In the genomic region with DNA sequence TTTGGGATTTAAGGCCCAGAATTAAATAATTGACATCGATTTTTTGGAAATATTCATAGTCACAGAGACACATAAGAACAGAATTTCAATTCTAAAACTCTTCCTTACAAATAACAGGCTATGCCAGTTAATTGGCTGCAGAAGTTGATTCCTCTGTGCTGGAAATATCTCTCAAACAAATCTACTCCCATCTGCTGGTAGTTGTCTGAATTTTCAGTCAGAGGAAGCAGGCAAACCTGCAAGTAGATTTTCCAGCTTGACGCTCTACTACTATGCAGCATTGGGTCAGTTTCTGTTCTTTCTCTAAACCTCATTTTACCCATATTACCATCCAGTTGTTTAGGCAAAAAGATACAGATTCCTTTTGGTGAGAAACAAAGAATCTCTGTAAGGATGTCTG, we compare ENCODE assay signal across 21 mouse cellular contexts. TPM values are rescaled to one million over a fixed set of nuclear protein-coding genes. Genes with fewer than 3 reads are reported as not detected.
DNase-seq lines count a peak whose midpoint lies in the region; ATAC-seq and TF ChIP-seq lines count a peak whose summit lies in the region.
"Had no signal": no experiment of that assay in that cellular context is flagged by ENCODE, and none has a peak within 500 bp of the region (broad histone marks: within the 10 kb centered on the region; RNA-seq: fewer than 3 reads in every experiment).

No protein-coding gene starts in this region.

- no peaks in the 10 kb centered on the region for H3K27me3 ChIP-seq in forebrain, embryonic 14.5 days (replicated peaks; ENCODE audit: control insufficient read depth, insufficient read depth, low read length)
- no peaks in the 10 kb centered on the region for H3K27me3 ChIP-seq in forebrain, embryonic 13.5 days
- no peaks in the 10 kb centered on the region for H3K27me3 ChIP-seq in kidney, postnatal 0 days (ENCODE audit: insufficient read depth, low read length)
- no peaks in the 10 kb centered on the region for H3K27me3 ChIP-seq in midbrain, postnatal 0 days (ENCODE audit: insufficient read depth, low read length)
- H3K27me3 ChIP-seq in midbrain, embryonic 13.5 days: no peaks in the 10 kb centered on the region
- H3K27me3 ChIP-seq: forebrain, embryonic 15.5 days; hindbrain, embryonic 13.5 days had no signal

- H3K4me3 ChIP-seq in forebrain, embryonic 14.5 days (ENCODE audit: low read depth, low read length): no peak overlapping the region
- no peak overlapping the region for H3K4me3 ChIP-seq in forebrain, embryonic 13.5 days
- H3K4me3 ChIP-seq in kidney, postnatal 0 days (replicated peaks; ENCODE audit: low read depth, low read length): no peak overlapping the region
- no peak overlapping the region for H3K4me3 ChIP-seq in midbrain, postnatal 0 days (ENCODE audit: low read depth, low read length)
- H3K4me3 ChIP-seq in midbrain, embryonic 13.5 days (replicated peaks): no peak overlapping the region
- H3K4me3 ChIP-seq: embryonic facial prominence, embryonic 13.5 days; forebrain, embryonic 15.5 days; heart, embryonic 10.5 days; hindbrain, embryonic 13.5 days had no signal

- H3K27ac ChIP-seq in forebrain, embryonic 14.5 days (ENCODE audit: low read depth, low read length): no peak overlapping the region
- H3K27ac ChIP-seq in forebrain, embryonic 13.5 days: no peak overlapping the region
- no peak overlapping the region for H3K27ac ChIP-seq in kidney, postnatal 0 days
- H3K27ac ChIP-seq in midbrain, postnatal 0 days (ENCODE audit: low read depth, low read length): no peak overlapping the region
- no peak overlapping the region for H3K27ac ChIP-seq in midbrain, embryonic 13.5 days
- H3K27ac ChIP-seq: embryonic facial prominence, embryonic 13.5 days; forebrain, embryonic 15.5 days; heart, embryonic 10.5 days; hindbrain, embryonic 13.5 days had no signal

- H3K4me2 ChIP-seq in forebrain, embryonic 14.5 days (ENCODE audit: low read length): no peak overlapping the region
- no peak overlapping the region for H3K4me2 ChIP-seq in forebrain, embryonic 13.5 days
- no peak overlapping the region for H3K4me2 ChIP-seq in kidney, postnatal 0 days (ENCODE audit: low read length)
- no peak overlapping the region for H3K4me2 ChIP-seq in midbrain, postnatal 0 days (ENCODE audit: low read depth, low read length, poor library complexity, severe bottlenecking)
- no peak overlapping the region for H3K4me2 ChIP-seq in midbrain, embryonic 13.5 days (replicated peaks)
- H3K4me2 ChIP-seq: embryonic facial prominence, embryonic 13.5 days; forebrain, embryonic 15.5 days; hindbrain, embryonic 13.5 days had no signal

- no peaks in the 10 kb centered on the region for H3K4me1 ChIP-seq in forebrain, embryonic 14.5 days (ENCODE audit: control insufficient read depth, insufficient read depth, low read length)
- no peaks in the 10 kb centered on the region for H3K4me1 ChIP-seq in forebrain, embryonic 13.5 days
- no peaks in the 10 kb centered on the region for H3K4me1 ChIP-seq in kidney, postnatal 0 days (replicated peaks; ENCODE audit: insufficient read depth, low read length)
- no peaks in the 10 kb centered on the region for H3K4me1 ChIP-seq in midbrain, postnatal 0 days (ENCODE audit: insufficient read depth, low read length)
- H3K4me1 ChIP-seq in midbrain, embryonic 13.5 days (replicated peaks): peaks cover 5% of the 10 kb centered on the region; the same call in 1 of the 2 replicates
- H3K4me1 ChIP-seq: embryonic facial prominence, embryonic 13.5 days; forebrain, embryonic 15.5 days; heart, embryonic 10.5 days; hindbrain, embryonic 13.5 days had no signal

- no peak for ATAC-seq in forebrain, embryonic 14.5 days
- no peak for ATAC-seq in forebrain, embryonic 13.5 days
- no peak for ATAC-seq in kidney, postnatal 0 days (replicated peaks; ENCODE audit: low FRiP score, low read depth)
- no peak for ATAC-seq in midbrain, postnatal 0 days (ENCODE audit: low FRiP score)
- no peak for ATAC-seq in midbrain, embryonic 13.5 days
- ATAC-seq: forebrain, embryonic 15.5 days had no signal

- 70% methylated on average over 2 of the region's 2 CpGs for WGBS in forebrain, embryonic 14.5 days
- 78% methylated on average over 2 of the region's 2 CpGs for WGBS in forebrain, embryonic 13.5 days
- 66% methylated on average over 2 of the region's 2 CpGs for WGBS in kidney, postnatal 0 days
- WGBS in midbrain, postnatal 0 days: 62% methylated on average over 2 of the region's 2 CpGs
- WGBS in midbrain, embryonic 13.5 days: 74% methylated on average over 2 of the region's 2 CpGs

- no peaks in the 10 kb centered on the region for H3K9me3 ChIP-seq in forebrain, embryonic 14.5 days (replicated peaks; ENCODE audit: control insufficient read depth, low read length)
- no peaks in the 10 kb centered on the region for H3K9me3 ChIP-seq in forebrain, embryonic 13.5 days (replicated peaks)
- H3K9me3 ChIP-seq in kidney, postnatal 0 days (replicated peaks; ENCODE audit: low read length): no peaks in the 10 kb centered on the region
- no peaks in the 10 kb centered on the region for H3K9me3 ChIP-seq in midbrain, postnatal 0 days (ENCODE audit: low read length)
- no peaks in the 10 kb centered on the region for H3K9me3 ChIP-seq in midbrain, embryonic 13.5 days
- H3K9me3 ChIP-seq: embryonic facial prominence, embryonic 13.5 days; forebrain, embryonic 15.5 days; heart, embryonic 10.5 days; hindbrain, embryonic 13.5 days had no signal

- DNase-seq in forebrain, embryonic 14.5 days (ENCODE audit: low spot score): peak; percentile 23
- DNase-seq in kidney, postnatal 0 days (ENCODE audit: low spot score): peak; percentile 0
- DNase-seq in kidney, adult 9 months: no peak
- DNase-seq in midbrain, postnatal 0 days (ENCODE audit: low spot score): no peak
- no peak for DNase-seq in right cerebral cortex, postnatal 4 days
- DNase-seq: adrenal gland, postnatal 14 days; cerebellum, adult 18-20 months; cerebellum, adult 9-11 months; cerebellum, postnatal 36 days; gastrocnemius, postnatal 10 days; heart, adult 18-20 months; heart, postnatal 14 days had no signal

- no peaks in the 10 kb centered on the region for H3K36me3 ChIP-seq in forebrain, embryonic 14.5 days (ENCODE audit: control insufficient read depth, insufficient read depth, low read length)
- H3K36me3 ChIP-seq in forebrain, embryonic 13.5 days (ENCODE audit: poor library complexity, severe bottlenecking): no peaks in the 10 kb centered on the region
- no peaks in the 10 kb centered on the region for H3K36me3 ChIP-seq in kidney, postnatal 0 days (ENCODE audit: insufficient read depth, low read length)
- H3K36me3 ChIP-seq in midbrain, postnatal 0 days (ENCODE audit: insufficient read depth, low read length): no peaks in the 10 kb centered on the region
- no peaks in the 10 kb centered on the region for H3K36me3 ChIP-seq in midbrain, embryonic 13.5 days
- H3K36me3 ChIP-seq: embryonic facial prominence, embryonic 13.5 days; forebrain, embryonic 15.5 days; heart, embryonic 10.5 days; hindbrain, embryonic 13.5 days had no signal

- H3K9ac ChIP-seq in forebrain, embryonic 14.5 days (ENCODE audit: low read length): no peak overlapping the region
- no peak overlapping the region for H3K9ac ChIP-seq in forebrain, embryonic 13.5 days
- no peak overlapping the region for H3K9ac ChIP-seq in kidney, postnatal 0 days (ENCODE audit: low read depth, low read length)
- no peak overlapping the region for H3K9ac ChIP-seq in midbrain, postnatal 0 days (replicated peaks; ENCODE audit: low read length, poor library complexity, severe bottlenecking)
- H3K9ac ChIP-seq in midbrain, embryonic 13.5 days (replicated peaks): no peak overlapping the region
- H3K9ac ChIP-seq: embryonic facial prominence, embryonic 13.5 days; forebrain, embryonic 15.5 days; hindbrain, embryonic 13.5 days had no signal

- peak; percentile 25; the same call in 1 of the 2 replicates for TF ChIP-seq CTCF in kidney, postnatal 0 days (IDR thresholded peaks at IDR 0.05; ENCODE audit: low read depth)
- TF ChIP-seq CTCF in midbrain, postnatal 0 days (IDR thresholded peaks at IDR 0.05): peak; percentile 50

RNA-seq across cellular contexts. Expression of a gene that starts 1.7 kb away (rescaled TPM):
- polyA plus RNA-seq in forebrain, embryonic 14.5 days (2014; fragmentation: Nextera tagmentation; extraction: Ambion mirVana): 2.0 and 2.3 TPM in 2 replicates
- 1.5 and 1.9 TPM in 2 replicates for polyA plus RNA-seq in forebrain, embryonic 13.5 days (2015; fragmentation: Nextera tagmentation; extraction: Ambion mirVana)
- polyA plus RNA-seq in kidney, postnatal 0 days (2015; fragmentation: Nextera tagmentation; extraction: Ambion mirVana): 0.04 TPM in 2 replicates
- total RNA-seq in midbrain, postnatal 0 days (2014; rRNA removed): 9.9 and 10.3 TPM in 2 replicates
- polyA plus RNA-seq in midbrain, postnatal 0 days (2015; fragmentation: Nextera tagmentation; extraction: Ambion mirVana): 4.6 and 4.9 TPM in 2 replicates
- 2.2 and 2.7 TPM in 2 replicates for polyA plus RNA-seq in midbrain, embryonic 13.5 days (2015; fragmentation: Nextera tagmentation; extraction: Ambion mirVana)
- total RNA-seq: heart, adult 18-20 months; hematopoietic stem cell, adult 5-6 weeks; MEL had no signal
- polyA plus RNA-seq: C2C12; embryonic facial prominence, embryonic 13.5 days; heart, embryonic 10.5 days had no signal

Comparison
In these comparisons a context has a peak if more than half of its experiments do, and no peak if none do; other contexts are left out.
1. DNase-seq: peak in forebrain, embryonic 14.5 days (single experiment) and kidney, postnatal 0 days (single experiment); none in kidney, adult 9 months (single experiment), midbrain, postnatal 0 days (single experiment) and right cerebral cortex, postnatal 4 days (single experiment).